Mouse (Mus musculus): ENCODE results near the gene Cyld.

The Cyld gene

GRCm38 (mm10) chr8:88793324-88793722, 96.5 kb downstream of the Cyld start:
- no peak for DNase-seq

- DNase-seq = no peak
These were observed 97.2 kb downstream of the Cyld start for GRCm38 (mm10) chr8:88793746-88794614.

GRCm38 (mm10) chr8:88794615-88794907, 97.7 kb downstream of the Cyld start:
- no peak for DNase-seq

GRCm38 (mm10) chr8:88795896-88796295, 99.1 kb downstream of the Cyld start:
- no peak for DNase-seq

DNA sequence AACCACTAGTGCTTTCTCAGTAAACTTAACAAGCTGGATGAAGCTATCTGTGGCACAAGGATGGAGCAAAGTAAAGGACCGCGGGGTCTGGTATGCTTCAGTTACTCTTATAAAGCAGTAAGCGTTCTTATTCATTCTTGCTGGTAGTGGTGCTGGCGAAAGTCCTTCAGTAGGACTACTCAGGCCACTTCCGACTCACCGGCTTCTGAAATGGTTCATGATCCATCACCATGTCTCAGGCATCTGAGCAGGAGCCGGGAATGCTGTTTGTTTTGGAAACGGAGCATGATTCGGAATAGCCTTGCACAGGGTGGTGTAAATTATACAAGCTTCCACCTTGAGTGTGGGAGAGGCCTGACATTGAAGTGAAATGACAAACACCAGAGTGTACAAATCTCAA, 99.8 kb downstream of the Cyld start:
- DNase-seq = no peak

All from B cell, adult 2 months (primary cell).